Mouse (Mus musculus) MN1 (cell line): Measurements from ENCODE around the gene Dlgap4.

Experiments
- DNase-seq: peaks from one replicate; pipeline ENCODE4 v3.0.0-alpha.2; 2016; ENCODE audit warnings: low spot score

The Dlgap4 gene

GRCm38 (mm10) chr2:156803698-156804372, 190.3 kb downstream of the Dlgap4 start:
- no peak for DNase-seq

- no peak for DNase-seq
These were observed 191.1 kb downstream of the Dlgap4 start for GRCm38 (mm10) chr2:156804589-156804988.

GRCm38 (mm10) chr2:156806886-156807285, 193.4 kb downstream of the Dlgap4 start:
- no peak for DNase-seq

GRCm38 (mm10) chr2:156809579-156809978, 196.1 kb downstream of the Dlgap4 start:
- DNase-seq = peak; percentile 70

GRCm38 (mm10) chr2:156810716-156811115, 197.2 kb downstream of the Dlgap4 start:
- no peak for DNase-seq

GRCm38 (mm10) chr2:156811556-156811955, 198.1 kb downstream of the Dlgap4 start:
- no peak for DNase-seq
